Mouse (Mus musculus): ENCODE measurements around the gene Hoxb5.

- TF ChIP-seq POLR2A (IDR thresholded peaks at IDR 0.05; ENCODE audit: borderline replicate concordance, control insufficient read depth, low read depth, low read length) = no peak
- TF ChIP-seq CTCF (IDR thresholded peaks at IDR 0.05; ENCODE audit: control insufficient read depth, insufficient read depth, low read length) = no peak
Observed at GRCm38 (mm10) chr11:96293302-96293921, 9.7 kb upstream of the Hoxb5 start.

Measured in bone marrow, adult 2 months (tissue).